25 mouse cellular contexts compared by ENCODE assay signal in the genomic region with DNA sequence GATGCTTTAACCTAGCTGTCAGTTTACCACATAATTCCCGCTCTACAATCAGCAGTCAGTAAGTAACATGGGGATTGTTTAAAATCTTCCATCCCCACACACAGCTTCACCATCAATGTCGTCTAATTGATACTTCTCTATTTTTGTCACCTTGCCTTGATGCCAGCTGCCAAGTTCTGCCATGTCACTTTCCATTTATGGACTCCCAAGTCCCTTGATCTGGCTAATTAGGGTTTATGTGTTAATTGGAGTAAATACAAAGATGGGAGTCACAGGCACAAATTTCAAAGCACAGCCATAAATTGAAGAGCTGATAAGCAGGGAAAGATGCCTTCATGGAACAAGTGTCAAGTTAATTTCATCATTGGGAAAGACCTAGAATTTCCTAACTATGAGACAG.
"Had no signal": no experiment of that assay in that cellular context is flagged by ENCODE, and none has a peak within 500 bp of the region (broad histone marks: within the 10 kb centered on the region; RNA-seq: fewer than 3 reads in every experiment).

No protein-coding gene starts in this region.

- H3K4me3 ChIP-seq: heart, adult 2 months; heart, embryonic 13.5 days; heart, embryonic 15.5 days; hindbrain, embryonic 13.5 days; hindbrain, embryonic 15.5 days; kidney, embryonic 15.5 days; limb, embryonic 13.5 days; limb, embryonic 15.5 days had no signal

- H3K4me2 ChIP-seq: heart, embryonic 11.5 days; heart, embryonic 13.5 days; heart, embryonic 15.5 days; hindbrain, embryonic 13.5 days; hindbrain, embryonic 15.5 days; kidney, embryonic 15.5 days; limb, embryonic 13.5 days; limb, embryonic 15.5 days had no signal

- DNase-seq: gastrocnemius, postnatal 14 days; gastrocnemius, postnatal 36 days; heart, adult 11 months; heart, adult 2 months; heart, postnatal 14 days; heart, postnatal 36 days; kidney, adult 11 months; kidney, adult 2 months; kidney, adult 9 months; kidney, postnatal 14 days; kidney, postnatal 36 days; layer of hippocampus, adult 9-11 months; layer of hippocampus, postnatal 36 days; left cerebral cortex, postnatal 4 days had no signal

- H3K27ac ChIP-seq: heart, adult 2 months; heart, embryonic 13.5 days; heart, embryonic 15.5 days; hindbrain, embryonic 13.5 days; hindbrain, embryonic 15.5 days; hindbrain, postnatal 0 days; kidney, embryonic 15.5 days; kidney, postnatal 0 days; limb, embryonic 13.5 days; limb, embryonic 15.5 days had no signal

- H3K27me3 ChIP-seq: heart, embryonic 13.5 days; heart, embryonic 15.5 days; hindbrain, embryonic 13.5 days; hindbrain, embryonic 15.5 days; kidney, embryonic 15.5 days; limb, embryonic 13.5 days; limb, embryonic 15.5 days had no signal

- H3K9ac ChIP-seq: heart, embryonic 13.5 days; heart, embryonic 15.5 days; hindbrain, embryonic 13.5 days; hindbrain, embryonic 15.5 days; kidney, embryonic 15.5 days; limb, embryonic 13.5 days; limb, embryonic 15.5 days had no signal

- H3K36me3 ChIP-seq: heart, embryonic 13.5 days; heart, embryonic 15.5 days; hindbrain, embryonic 13.5 days; hindbrain, embryonic 15.5 days; kidney, embryonic 15.5 days; limb, embryonic 13.5 days; limb, embryonic 15.5 days had no signal

- ATAC-seq: hindbrain, postnatal 0 days; intestine, embryonic 16.5 days had no signal

- H3K9me3 ChIP-seq: heart, embryonic 13.5 days; heart, embryonic 15.5 days; hindbrain, embryonic 13.5 days; hindbrain, embryonic 15.5 days; kidney, embryonic 15.5 days; limb, embryonic 13.5 days; limb, embryonic 15.5 days had no signal

- H3K4me1 ChIP-seq: limb, embryonic 15.5 days had no signal
